Mouse (Mus musculus) midbrain, embryonic 14.5 days (tissue): ENCODE data around the gene Gm49510. TPM values are rescaled to one million over a fixed set of nuclear protein-coding genes. Genes with fewer than 3 reads are reported as not detected.
A peak's percentile ranks its signal among the peaks of the same experiment; 100 is the strongest.
"Not testable (repeated sequence)": the region's sequence is repeated elsewhere in the genome, so short reads cannot be mapped to it uniquely, and the experiment has no call there.

ENCODE experiments used
- ATAC-seq: fragments of 200-750 bp; cut with Nextera tagmentation; 2 replicates; pipeline ENCODE4 v1.8.0; 2017; ENCODE audit warnings: moderate number of reproducible peaks, moderate library complexity; ENCODE audit not compliant: low FRiP score, low TSS enrichment
- DNase-seq: peaks from one replicate; pipeline ENCODE4 v3.0.0-alpha.2; 2015
- H3K27ac ChIP-seq: fragments of 300-500 bp; sonication (generic); replicated peaks from 2 replicates; pipeline ENCODE4 v1.5.1; 2014; ENCODE audit warnings: mild to moderate bottlenecking, low read depth, low read length, moderate library complexity
- H3K27me3 ChIP-seq: fragments of 300-500 bp; sonication (generic); 2 replicates; pipeline ENCODE4 v1.6.1; 2014; ENCODE audit warnings: low read length, control low read depth, mixed read lengths; ENCODE audit not compliant: control insufficient read depth, insufficient read depth
- H3K36me3 ChIP-seq: fragments of 300-500 bp; sonication (generic); 2 replicates; pipeline ENCODE4 v1.6.1; 2014; ENCODE audit warnings: low read length, control low read depth; ENCODE audit not compliant: control insufficient read depth, insufficient read depth
- H3K4me1 ChIP-seq: fragments of 300-500 bp; sonication (generic); 2 replicates; pipeline ENCODE4 v1.6.1; 2014; ENCODE audit warnings: mild to moderate bottlenecking, antibody characterized with exemption, low read length, control low read depth; ENCODE audit not compliant: control insufficient read depth, insufficient read depth
- H3K4me2 ChIP-seq: fragments of 300-500 bp; sonication (generic); 2 replicates; pipeline ENCODE4 v1.6.1; 2014; ENCODE audit warnings: mild to moderate bottlenecking, low read length, moderate library complexity
- H3K4me3 ChIP-seq: fragments of 300-500 bp; sonication (generic); replicated peaks from 2 replicates; pipeline ENCODE4 v1.5.1; 2014; ENCODE audit warnings: low read depth, low read length
- H3K9ac ChIP-seq: fragments of 300-500 bp; sonication (generic); replicated peaks from 2 replicates; pipeline ENCODE4 v1.6.1; 2014; ENCODE audit warnings: mild to moderate bottlenecking, low read length, moderate library complexity
- H3K9me3 ChIP-seq: fragments of 300-500 bp; sonication (generic); 2 replicates; pipeline ENCODE4 v1.6.1; 2016; ENCODE audit warnings: low read length, control low read depth, mixed read lengths; ENCODE audit not compliant: control insufficient read depth
- WGBS: fragments of 180-500 bp; shearing (Covaris S2); extraction: QIAGEN DNeasy Blood & Tissue Kit; methylation state at CpG from one replicate; pipeline ENCODE4 v1.1.7; 2014; 5-methylcytosine and 5-hydroxymethylcytosine counted together
- polyA plus RNA-seq: library from polyadenylated mRNA; unstranded; fragments of >200 nt; fragmentation: Nextera tagmentation; extraction: Ambion mirVana; gene quantifications from 2 replicates; pipeline ENCODE4 v1.2.1, GENCODE M21; 2014

Gene Gm49510
- polyA plus RNA-seq, 1 experiment from 2014 or later = not detected

DNA sequence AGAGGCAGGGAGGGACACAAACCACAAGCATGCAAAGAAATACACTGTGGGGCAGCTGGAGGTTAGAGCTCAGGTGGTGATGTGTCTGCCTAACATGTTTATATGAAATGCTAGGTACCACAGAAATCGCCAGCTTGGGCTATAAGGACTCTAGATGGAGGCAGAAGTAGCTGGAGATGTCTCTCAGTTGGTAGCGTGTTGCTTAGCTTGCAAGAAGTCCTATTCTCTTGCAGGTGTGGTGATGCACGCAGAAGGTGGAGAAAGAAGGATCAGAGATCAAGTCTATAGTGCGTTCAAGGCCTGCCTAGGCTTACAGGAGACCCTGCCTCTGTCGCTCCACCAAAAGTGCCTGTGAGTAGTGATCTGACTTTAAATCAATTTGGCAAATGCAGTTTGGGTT, 23.9 kb upstream of the Gm49510 start:
- Histone ChIP-seq H3K4me1 (peaks cover 15% of the 10 kb centered on the region), H3K27me3 (no peaks in the 10 kb centered on the region), H3K4me2 (peak overlapping the region; percentile 88), H3K27ac (peak overlapping the region; percentile 98), H3K9me3 (no peaks in the 10 kb centered on the region), H3K9ac (no peak overlapping the region), H3K36me3 (no peaks in the 10 kb centered on the region), H3K4me3 (no peak overlapping the region; the same call in none of the 2 replicates)
- no peak for ATAC-seq
- no peak for DNase-seq
- WGBS = 82% methylated on average over 5 of the region's 5 CpGs

DNA sequence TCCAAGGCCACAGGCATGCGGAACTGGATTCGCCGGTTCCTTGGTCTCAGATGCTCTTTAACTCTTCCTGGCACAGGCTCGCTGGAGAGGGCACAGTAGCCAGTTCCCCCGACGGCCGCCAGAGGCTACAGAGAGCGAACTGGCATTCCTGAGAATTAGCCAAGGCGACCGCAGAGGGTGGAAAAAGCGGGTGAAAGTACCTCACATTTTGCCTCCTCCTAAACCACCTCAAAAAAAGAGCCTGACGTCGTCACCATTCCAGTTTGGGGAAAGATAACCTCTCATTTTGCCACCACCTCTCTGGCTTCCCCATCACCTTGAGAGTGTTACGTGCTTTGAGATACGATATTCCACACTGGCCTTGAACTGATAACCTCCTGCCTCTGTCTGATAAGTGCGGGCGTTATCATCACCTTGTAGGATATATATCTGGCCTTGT, 23.2 kb upstream of the Gm49510 start:
- WGBS = 2% methylated on average over 17 of the region's 17 CpGs
- DNase-seq (peak; percentile 92), ATAC-seq (peak; percentile 15; the same call in 1 of the 2 replicates)
- no peaks in the 10 kb centered on the region for H3K9me3 ChIP-seq
- peak overlapping the region; percentile 89; the same call in 1 of the 2 replicates for H3K9ac ChIP-seq
- H3K27me3 ChIP-seq = no peaks in the 10 kb centered on the region
- H3K4me1 ChIP-seq = peaks cover 15% of the 10 kb centered on the region
- peak overlapping the region; percentile 64 for H3K4me3 ChIP-seq
- peak overlapping the region; percentile 88 for H3K4me2 ChIP-seq
- H3K27ac ChIP-seq = peak overlapping the region; percentile 98
- peaks cover 4% of the 10 kb centered on the region; the same call in 1 of the 2 replicates for H3K36me3 ChIP-seq

DNA sequence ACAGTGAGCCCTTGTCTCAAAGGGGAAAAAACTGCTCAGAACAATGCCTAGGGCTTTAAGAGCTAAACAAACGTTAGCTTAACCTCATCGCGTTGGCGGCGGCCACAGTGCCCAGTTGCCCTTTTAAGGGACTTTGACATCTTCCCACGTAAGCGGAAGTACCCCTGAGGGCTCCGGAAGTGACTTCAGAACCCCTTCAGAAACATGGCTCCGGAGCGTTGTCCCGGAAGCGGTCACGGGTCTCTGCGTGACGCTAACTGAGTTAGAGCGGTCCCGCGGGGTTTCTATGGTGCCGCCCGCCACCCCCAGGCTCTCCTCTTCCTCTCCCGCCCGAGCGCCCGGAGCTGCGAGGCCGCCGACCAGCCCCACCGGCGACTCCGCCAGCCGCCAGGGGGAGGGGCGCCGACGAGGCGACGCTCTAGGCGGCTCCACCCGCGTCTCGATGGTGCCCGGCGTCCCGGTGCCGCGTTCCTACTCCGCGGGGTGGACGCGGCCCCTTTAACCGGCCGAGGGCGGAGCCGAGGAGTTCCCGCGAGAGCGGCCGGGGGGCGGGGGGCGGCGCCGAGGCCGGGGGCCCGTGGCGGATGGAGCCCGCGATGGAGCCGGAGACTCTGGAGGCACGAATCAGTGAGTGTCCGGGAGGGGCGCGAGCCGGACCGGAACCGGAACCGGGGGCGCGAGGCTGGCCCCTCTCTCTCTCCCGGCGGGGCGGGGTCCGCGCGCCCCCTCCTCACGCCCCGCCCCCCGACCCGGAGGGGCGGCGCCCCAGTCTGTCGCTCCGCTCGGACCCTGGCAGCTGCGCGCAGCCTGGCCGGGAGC, 22.3 kb upstream of the Gm49510 start, which contains the start of gene Gga1:
Gene Gga1 (plus strand): TSS at position 200 of the 819 bp plus-strand sequence.
- Histone ChIP-seq H3K36me3 (peaks cover 12% of the 10 kb centered on the region), H3K4me2 (peak within 1 kb of the TSS; percentile 88), H3K27ac (peak within 1 kb of the TSS; percentile 98), H3K4me1 (peaks cover 15% of the 10 kb centered on the region), H3K27me3 (no peaks in the 10 kb centered on the region), H3K9ac (peak within 1 kb of the TSS; percentile 89), H3K4me3 (peak within 1 kb of the TSS; percentile 64), H3K9me3 (no peaks in the 10 kb centered on the region)
- DNase-seq (peak; percentile 99), ATAC-seq (peak; percentile 92)
- under 1% methylated on average over 88 of the region's 95 CpGs for WGBS

DNA sequence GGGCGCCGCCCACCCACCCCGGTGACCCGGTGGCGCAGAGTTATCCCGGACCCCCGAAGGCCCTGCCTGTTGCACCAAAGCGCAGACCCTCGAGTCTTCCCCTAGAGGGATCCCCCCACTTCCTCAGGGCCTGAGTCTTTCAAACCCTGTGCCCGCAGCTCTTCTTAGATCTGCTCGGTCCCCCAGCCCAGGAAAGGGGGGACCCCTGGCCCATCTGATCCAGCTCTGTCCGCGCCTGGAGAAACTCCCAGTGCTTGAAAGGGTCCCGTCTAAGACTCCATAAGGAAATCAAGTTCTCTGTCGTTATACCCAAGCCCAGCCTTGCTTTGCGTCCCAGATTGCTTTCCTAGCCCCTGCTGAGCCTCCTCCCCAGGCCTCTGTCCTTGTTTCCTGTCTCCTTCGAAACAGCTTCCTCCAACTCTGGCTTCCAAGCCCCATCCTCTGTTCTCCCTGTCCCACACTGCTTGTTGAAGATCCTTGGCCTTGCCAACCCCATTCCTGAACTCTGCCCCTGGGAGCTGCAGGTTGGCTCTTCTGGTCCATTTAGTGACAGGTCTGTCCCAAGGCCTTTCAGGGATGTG, 21.6 kb upstream of the Gm49510 start:
- H3K27me3 ChIP-seq = no peaks in the 10 kb centered on the region
- no peak for DNase-seq
- peak overlapping the region; percentile 98 for H3K27ac ChIP-seq
- H3K4me2 ChIP-seq = peak overlapping the region; percentile 88
- peak overlapping the region; percentile 64 for H3K4me3 ChIP-seq
- H3K36me3 ChIP-seq = peaks cover 19% of the 10 kb centered on the region
- ATAC-seq = no peak
- H3K9ac ChIP-seq = peak overlapping the region; percentile 89
- H3K9me3 ChIP-seq = no peaks in the 10 kb centered on the region
- WGBS = 0% methylated on average over 17 of the region's 17 CpGs
- H3K4me1 ChIP-seq = peaks cover 15% of the 10 kb centered on the region

DNA sequence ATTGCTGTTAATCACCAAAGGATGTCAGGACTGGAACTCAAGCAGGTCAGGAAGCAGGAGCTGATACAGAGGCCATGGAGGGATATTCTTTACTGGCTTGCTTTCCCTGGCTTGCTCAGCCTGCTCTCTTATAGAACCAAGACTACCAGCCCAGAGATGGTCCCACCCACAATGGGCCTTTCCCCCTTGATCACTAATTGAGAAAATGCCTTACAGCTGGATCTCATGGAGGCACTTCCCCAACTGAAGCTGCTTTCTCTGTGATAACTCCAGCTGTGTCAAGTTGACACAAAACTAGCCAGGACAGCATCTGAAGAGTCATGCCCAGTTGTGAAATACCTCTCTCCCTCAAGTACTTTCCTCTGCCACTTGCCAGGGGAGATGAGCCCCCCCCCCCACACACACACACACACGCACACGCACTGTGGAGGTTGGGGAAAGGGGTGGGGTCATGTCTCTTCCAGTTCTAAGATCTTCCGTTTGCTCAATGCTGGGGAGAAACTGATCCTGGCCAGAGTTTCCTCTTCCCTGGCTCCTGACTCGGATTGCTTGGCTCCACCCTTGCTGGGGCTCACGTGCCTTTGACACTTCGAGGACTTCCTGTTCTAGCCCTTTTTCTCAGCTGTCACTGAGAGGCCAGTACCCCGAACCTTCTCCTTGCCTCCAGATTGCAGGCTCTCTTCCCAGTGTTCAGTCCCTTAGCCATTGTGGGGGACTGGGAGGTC, 20.5 kb upstream of the Gm49510 start:
- H3K27ac ChIP-seq, H3K27me3 ChIP-seq, H3K4me3 ChIP-seq, H3K9me3 ChIP-seq, ATAC-seq, DNase-seq, H3K4me2 ChIP-seq: not testable (repeated sequence)
- Histone ChIP-seq H3K36me3 (peaks cover 30% of the 10 kb centered on the region), H3K9ac (0 out of 2 replicates have a peak overlapping the region, but pooled peaks have one; percentile 10), H3K4me1 (peaks cover 15% of the 10 kb centered on the region)
- WGBS = 79% methylated on average over 7 of the region's 7 CpGs

DNA sequence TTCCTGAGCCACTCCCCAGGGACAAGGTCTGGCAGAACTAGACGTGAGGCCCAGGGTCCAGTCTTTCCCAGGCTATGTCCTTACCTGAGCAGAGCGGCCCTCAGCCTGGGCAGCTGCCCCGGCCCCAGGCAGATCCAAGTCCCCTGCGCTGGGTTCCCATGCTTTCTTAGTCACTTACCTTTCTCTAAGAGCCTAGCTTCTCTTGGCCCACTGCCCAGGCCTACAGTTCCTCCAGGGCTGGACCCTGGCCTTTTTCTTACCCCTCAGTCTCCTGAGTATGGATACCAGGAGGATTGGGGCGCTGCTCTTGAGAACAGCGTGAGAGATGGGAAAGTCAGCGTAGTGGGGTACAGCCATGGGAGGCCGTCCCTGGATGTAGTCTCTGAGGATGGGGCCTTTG, 19.0 kb upstream of the Gm49510 start:
- H3K4me1 ChIP-seq = peaks cover 15% of the 10 kb centered on the region
- no peak overlapping the region for H3K4me2 ChIP-seq
- no peak overlapping the region for H3K4me3 ChIP-seq
- no peak overlapping the region for H3K9ac ChIP-seq
- no peak overlapping the region for H3K27ac ChIP-seq
- ATAC-seq = no peak
- H3K36me3 ChIP-seq = peaks cover 42% of the 10 kb centered on the region
- 95% methylated on average over 8 of the region's 8 CpGs for WGBS
- no peaks in the 10 kb centered on the region for H3K27me3 ChIP-seq
- H3K9me3 ChIP-seq = no peaks in the 10 kb centered on the region
- DNase-seq = no peak

DNA sequence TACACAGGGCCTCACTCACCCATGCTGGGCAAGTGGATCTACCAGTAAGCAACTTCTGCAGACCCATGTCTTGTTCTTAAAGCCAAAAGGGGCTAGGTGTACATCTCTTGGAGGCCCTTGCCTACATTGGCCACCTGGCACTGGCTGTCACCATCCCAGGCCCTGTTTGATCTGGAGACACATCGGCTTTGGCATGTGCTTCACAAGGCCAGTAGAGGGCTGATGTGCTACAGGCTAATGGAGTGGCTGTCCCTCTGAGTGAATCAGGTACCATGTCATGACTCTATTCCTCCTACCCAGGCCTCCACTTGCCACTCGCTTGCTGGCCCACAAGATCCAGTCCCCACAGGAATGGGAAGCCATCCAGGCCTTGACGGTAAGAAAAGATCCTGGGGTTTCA, 17.6 kb upstream of the Gm49510 start:
- ATAC-seq (no peak), DNase-seq (no peak)
- Histone ChIP-seq H3K9me3 (no peaks in the 10 kb centered on the region), H3K9ac (no peak overlapping the region), H3K4me3 (no peak overlapping the region), H3K4me2 (no peak overlapping the region), H3K27ac (no peak overlapping the region), H3K4me1 (peaks cover 6% of the 10 kb centered on the region; the same call in 1 of the 2 replicates), H3K27me3 (no peaks in the 10 kb centered on the region), H3K36me3 (peaks cover 56% of the 10 kb centered on the region)
- 84% methylated on average over 3 of the region's 3 CpGs for WGBS

DNA sequence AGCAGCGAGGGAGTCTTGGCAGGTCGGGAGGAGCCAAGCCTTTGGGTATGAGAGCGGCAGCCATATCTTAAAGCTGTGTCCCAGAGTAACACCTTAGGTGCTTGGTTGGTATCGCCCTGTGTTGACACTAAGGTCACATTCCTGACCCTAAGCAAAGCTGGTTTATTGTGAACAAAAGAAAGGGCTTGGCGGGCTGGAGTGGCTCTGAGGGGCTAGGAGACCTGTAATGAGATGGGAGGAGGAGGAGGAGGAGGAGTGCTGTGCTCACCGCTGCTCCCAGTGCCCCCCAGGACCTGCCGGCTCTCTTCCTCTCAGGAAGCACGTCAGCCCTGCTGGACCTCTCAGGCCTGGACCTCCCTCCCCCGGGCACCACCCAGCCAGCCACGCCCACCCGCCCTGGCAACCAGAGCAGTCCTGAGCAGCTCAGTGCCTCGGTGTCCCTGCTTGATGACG, 10.0 kb upstream of the Gm49510 start:
- no peak overlapping the region for H3K4me3 ChIP-seq
- no peak overlapping the region for H3K4me2 ChIP-seq
- 19% methylated on average over 13 of the region's 13 CpGs for WGBS
- H3K36me3 ChIP-seq = peaks cover 92% of the 10 kb centered on the region
- DNase-seq = no peak
- no peak overlapping the region for H3K27ac ChIP-seq
- no peaks in the 10 kb centered on the region for H3K9me3 ChIP-seq
- H3K4me1 ChIP-seq = no peaks in the 10 kb centered on the region
- no peaks in the 10 kb centered on the region for H3K27me3 ChIP-seq
- ATAC-seq = no peak
- H3K9ac ChIP-seq = no peak overlapping the region
